Mouse (Mus musculus) myocyte (in vitro differentiated cells): Measurements from ENCODE around the gene Gimap3. TPM values are rescaled to one million over a fixed set of nuclear protein-coding genes. Genes with fewer than 3 reads are reported as not detected.

ENCODE experiments used
- H3K27me3 ChIP-seq: one replicate; pipeline ENCODE4 v1.6.1; 2011; ENCODE audit not compliant: control insufficient read depth, insufficient read depth, insufficient read length
- H3K36me3 ChIP-seq: one replicate; pipeline ENCODE4 v1.6.1; 2011; ENCODE audit not compliant: control insufficient read depth, insufficient read depth
- H3K4me2 ChIP-seq: one replicate; pipeline ENCODE4 v1.6.1; 2011; ENCODE audit warnings: low read depth, control low read depth
- H3K4me3 ChIP-seq: one replicate; pipeline ENCODE4 v1.5.1; 2011; ENCODE audit warnings: mild to moderate bottlenecking, control low read depth, moderate library complexity
- H3K79me2 ChIP-seq: one replicate; pipeline ENCODE4 v1.6.1; 2011; ENCODE audit not compliant: control insufficient read depth, insufficient read depth
- H3ac ChIP-seq: one replicate; pipeline ENCODE4 v1.6.1; 2011; ENCODE audit not compliant: control insufficient read depth, insufficient read length
- CEBPB ChIP-seq: IDR thresholded peaks from 2 replicates; pipeline ENCODE4 v1.6.1; 2011; ENCODE audit warnings: mild to moderate bottlenecking, moderate library complexity; ENCODE audit not compliant: poor library complexity, insufficient read depth, severe bottlenecking
- E2F4 ChIP-seq: IDR thresholded peaks from one replicate; pipeline ENCODE4 v1.6.1; 2011; ENCODE audit warnings: mild to moderate bottlenecking, control low read depth, moderate library complexity; ENCODE audit not compliant: insufficient read depth
- MAX ChIP-seq: IDR thresholded peaks from one replicate; pipeline ENCODE4 v1.6.1; 2011; ENCODE audit warnings: low read depth, mild to moderate bottlenecking, control low read depth
- MYOD1 ChIP-seq, 3 experiments: IDR thresholded peaks; one replicate each; pipeline ENCODE4 v1.6.1; 2011; ENCODE audit warnings: control low read depth in 2 of 3, low read depth in 2 of 3, mild to moderate bottlenecking in 2 of 3, moderate library complexity in 1 of 3; ENCODE audit not compliant: insufficient read length in 2 of 3, control insufficient read depth in 1 of 3
- MYOG ChIP-seq, 3 experiments: IDR thresholded peaks; one replicate each; pipeline ENCODE4 v1.6.1; 2011; ENCODE audit warnings: control low read depth in 2 of 3, low read depth in 2 of 3, mild to moderate bottlenecking in 2 of 3; ENCODE audit not compliant: insufficient read length in 2 of 3, control insufficient read depth in 1 of 3, insufficient read depth in 1 of 3
- POLR2A ChIP-seq: IDR thresholded peaks from one replicate; pipeline ENCODE4 v1.6.1; 2011; ENCODE audit warnings: low read depth, mild to moderate bottlenecking, control low read depth, moderate library complexity; ENCODE audit not compliant: insufficient read length
- POLR2AphosphoS2 ChIP-seq: IDR thresholded peaks from one replicate; pipeline ENCODE4 v1.6.1; 2011; ENCODE audit warnings: low read depth, control low read depth; ENCODE audit not compliant: insufficient read length
- REST ChIP-seq: IDR thresholded peaks from one replicate; pipeline ENCODE4 v1.6.1; 2011; ENCODE audit warnings: mild to moderate bottlenecking, control low read depth, moderate library complexity; ENCODE audit not compliant: insufficient read depth, insufficient read length
- SRF ChIP-seq: IDR thresholded peaks from one replicate; pipeline ENCODE4 v1.6.1; 2011; ENCODE audit warnings: low read depth; ENCODE audit not compliant: control insufficient read depth, insufficient read length
- TCF12 ChIP-seq: IDR thresholded peaks from one replicate; pipeline ENCODE4 v1.6.1; 2011; ENCODE audit warnings: mild to moderate bottlenecking, control low read depth; ENCODE audit not compliant: poor library complexity, insufficient read depth, severe bottlenecking
- TCF3 ChIP-seq: IDR thresholded peaks from one replicate; pipeline ENCODE4 v1.6.1; 2011; ENCODE audit warnings: low read depth, control low read depth; ENCODE audit not compliant: insufficient read length
- USF1 ChIP-seq: IDR thresholded peaks from one replicate; pipeline ENCODE4 v1.6.1; 2011; ENCODE audit warnings: low read depth, mild to moderate bottlenecking, control low read depth, moderate library complexity
- polyA plus RNA-seq: library from polyadenylated mRNA; unstranded; fragments of >200 nt; fragmentation: generic; extraction: Trizol; gene quantifications from one replicate; pipeline ENCODE4 v1.2.1, GENCODE M21; 2012; ENCODE audit warnings: missing spikeins

Gene Gimap3
- polyA plus RNA-seq, 1 experiment, result not detected

GRCm38 (mm10) chr6:48785189-48785588, 14.5 kb upstream of the Gimap3 start:
- no peak overlapping the region for H3K4me2 ChIP-seq
- H3ac ChIP-seq, result no peak overlapping the region
- H3K4me3 ChIP-seq, result no peak overlapping the region
- no peaks in the 10 kb centered on the region for H3K79me2 ChIP-seq
- H3K36me3 ChIP-seq, result no peaks in the 10 kb centered on the region
- TF ChIP-seq MYOD1 (IDR thresholded peaks at IDR 0.05; ENCODE audit: control insufficient read depth in 1 of 3, insufficient read length in 2 of 3, low read depth in 2 of 3) (no peak), TCF12 (no peak), REST (no peak), USF1 (no peak), TCF3 (no peak), MYOG (IDR thresholded peaks at IDR 0.05; ENCODE audit: control insufficient read depth in 1 of 3, insufficient read depth in 1 of 3, insufficient read length in 2 of 3, low read depth in 2 of 3) (no peak), E2F4 (no peak), SRF (no peak), POLR2A (no peak), CEBPB (no peak), POLR2AphosphoS2 (no peak), MAX (no peak)
- no peaks in the 10 kb centered on the region for H3K27me3 ChIP-seq

- H3K36me3 ChIP-seq, result no peaks in the 10 kb centered on the region
- H3K4me2 ChIP-seq, result no peak overlapping the region
- H3K4me3 ChIP-seq, result no peak overlapping the region
- H3K27me3 ChIP-seq, result no peaks in the 10 kb centered on the region
- H3ac ChIP-seq, result no peak overlapping the region
- TF ChIP-seq E2F4, result no peak
- no peak for TF ChIP-seq POLR2A
- no peak for TF ChIP-seq MAX
- TF ChIP-seq MYOD1 (IDR thresholded peaks at IDR 0.05; ENCODE audit: control insufficient read depth in 1 of 3, insufficient read length in 2 of 3, low read depth in 2 of 3), result no peak
- TF ChIP-seq MYOG (IDR thresholded peaks at IDR 0.05; ENCODE audit: control insufficient read depth in 1 of 3, insufficient read depth in 1 of 3, insufficient read length in 2 of 3, low read depth in 2 of 3), result no peak
- no peak for TF ChIP-seq TCF3
- no peak for TF ChIP-seq CEBPB
- no peak for TF ChIP-seq USF1
- no peak for TF ChIP-seq SRF
- no peak for TF ChIP-seq POLR2AphosphoS2
- TF ChIP-seq REST, result no peak
- TF ChIP-seq TCF12, result no peak
- H3K79me2 ChIP-seq, result no peaks in the 10 kb centered on the region
These were observed 13.8 kb upstream of the Gimap3 start for GRCm38 (mm10) chr6:48784406-48784805.

- Histone ChIP-seq H3K27me3 (no peaks in the 10 kb centered on the region), H3K79me2 (no peaks in the 10 kb centered on the region), H3K36me3 (no peaks in the 10 kb centered on the region), H3K4me2 (no peak overlapping the region), H3K4me3 (no peak overlapping the region), H3ac (no peak overlapping the region)
- TF ChIP-seq REST (no peak), POLR2AphosphoS2 (no peak), SRF (no peak), USF1 (no peak), MAX (no peak), MYOG (IDR thresholded peaks at IDR 0.05; ENCODE audit: control insufficient read depth in 1 of 3, insufficient read depth in 1 of 3, insufficient read length in 2 of 3, low read depth in 2 of 3) (no peak), TCF3 (no peak)
These were observed 1.4 kb upstream of the Gimap3 start for GRCm38 (mm10) chr6:48772030-48772429.

- TF ChIP-seq USF1 (no peak), E2F4 (no peak), TCF12 (no peak), CEBPB (no peak), MYOG (IDR thresholded peaks at IDR 0.05; ENCODE audit: control insufficient read depth in 1 of 3, insufficient read depth in 1 of 3, insufficient read length in 2 of 3, low read depth in 2 of 3) (no peak)
- Histone ChIP-seq H3K4me2 (no peak overlapping the region), H3ac (no peak overlapping the region), H3K36me3 (no peaks in the 10 kb centered on the region), H3K79me2 (no peaks in the 10 kb centered on the region), H3K4me3 (no peak overlapping the region), H3K27me3 (no peaks in the 10 kb centered on the region)
These were observed 1.7 kb downstream of the Gimap3 start for GRCm38 (mm10) chr6:48768933-48769332.

GRCm38 (mm10) chr6:48768178-48768869, 2.3 kb downstream of the Gimap3 start:
- no peaks in the 10 kb centered on the region for H3K36me3 ChIP-seq

More at GRCm38 (mm10) chr6:48768178-48768869, 2.3 kb downstream of the Gimap3 start:
- no peaks in the 10 kb centered on the region for H3K27me3 ChIP-seq
- H3K4me2 ChIP-seq, result no peak overlapping the region
- no peak overlapping the region for H3K4me3 ChIP-seq
- no peak overlapping the region for H3ac ChIP-seq
- H3K79me2 ChIP-seq, result no peaks in the 10 kb centered on the region
- TF ChIP-seq MAX (no peak), MYOG (IDR thresholded peaks at IDR 0.05; ENCODE audit: control insufficient read depth in 1 of 3, insufficient read depth in 1 of 3, insufficient read length in 2 of 3, low read depth in 2 of 3) (no peak), POLR2A (no peak), TCF3 (no peak), MYOD1 (IDR thresholded peaks at IDR 0.05; ENCODE audit: control insufficient read depth in 1 of 3, insufficient read length in 2 of 3, low read depth in 2 of 3) (no peak), REST (no peak), POLR2AphosphoS2 (no peak), USF1 (no peak), CEBPB (no peak), E2F4 (no peak), TCF12 (no peak), SRF (no peak)
